Mouse (Mus musculus) cerebellum, adult (tissue): Measurements from ENCODE around the gene Ccdc80.

Experiments used
- ATAC-seq: cut with Nextera tagmentation; 2 replicates; pipeline ENCODE4 v1.9.2; 2017; ENCODE audit warnings: mild to moderate bottlenecking, moderate library complexity, mixed read lengths; ENCODE audit not compliant: insufficient number of reproducible peaks, low FRiP score, low TSS enrichment

The Ccdc80 gene

DNA sequence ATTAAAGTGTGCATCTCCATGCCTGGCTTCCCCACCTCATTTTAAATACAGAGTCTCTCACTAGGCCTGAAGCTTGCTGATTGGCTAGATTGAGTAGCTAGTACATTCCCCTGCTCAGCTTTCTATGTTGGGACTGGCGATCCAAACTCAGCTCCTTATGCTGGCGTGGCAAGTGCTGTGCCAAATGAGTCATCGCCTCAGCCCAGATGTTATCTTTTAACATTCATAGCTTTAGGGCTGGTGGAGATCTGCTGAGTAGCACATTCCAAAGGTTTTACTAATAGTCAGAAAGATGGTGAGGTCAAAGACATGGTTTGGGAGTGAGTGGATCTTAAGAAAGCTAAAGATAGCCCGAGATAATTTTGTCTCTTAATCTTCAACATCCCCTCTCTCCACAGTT lies 17.3 kb downstream of the Ccdc80 start:
- no peak for ATAC-seq

DNA sequence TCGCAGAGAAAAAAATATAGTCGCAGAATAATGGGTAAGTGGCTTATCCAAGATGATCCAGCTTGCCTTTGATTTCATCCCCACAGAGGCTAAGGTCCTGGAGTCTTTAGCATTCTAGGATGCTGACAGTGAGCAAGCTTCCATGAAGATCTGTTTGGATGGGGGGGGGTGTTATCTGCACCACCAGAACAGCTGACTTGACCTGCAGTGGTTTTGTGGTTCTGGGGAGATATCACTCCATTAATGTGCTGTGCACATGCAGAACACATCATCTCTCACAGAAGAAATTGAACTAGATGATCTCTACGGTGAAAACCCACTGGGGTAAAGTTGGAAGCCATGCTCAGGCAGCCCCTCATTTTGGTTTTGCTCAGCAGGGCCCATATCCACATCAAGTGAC lies 24.0 kb downstream of the Ccdc80 start:
- no peak for ATAC-seq

DNA sequence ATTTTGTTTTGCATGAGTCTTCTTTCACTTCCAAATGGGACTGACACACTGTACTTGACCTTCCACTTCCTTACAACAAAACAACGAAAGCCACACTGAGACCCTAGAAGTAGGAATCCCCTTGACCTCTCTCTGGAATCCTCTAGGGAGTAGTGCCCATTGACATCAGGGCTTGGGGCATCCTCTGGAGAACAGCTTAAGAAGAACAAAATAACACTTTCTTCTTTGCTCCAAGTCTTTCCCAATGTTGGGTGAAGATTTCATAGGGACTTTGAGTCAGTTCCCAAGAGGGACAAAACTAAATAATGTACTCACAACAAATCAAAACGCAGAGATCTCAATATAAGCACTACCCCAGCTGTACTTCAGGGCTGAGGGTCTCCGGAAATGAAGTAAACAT lies 25.6 kb downstream of the Ccdc80 start:
- ATAC-seq = no peak

DNA sequence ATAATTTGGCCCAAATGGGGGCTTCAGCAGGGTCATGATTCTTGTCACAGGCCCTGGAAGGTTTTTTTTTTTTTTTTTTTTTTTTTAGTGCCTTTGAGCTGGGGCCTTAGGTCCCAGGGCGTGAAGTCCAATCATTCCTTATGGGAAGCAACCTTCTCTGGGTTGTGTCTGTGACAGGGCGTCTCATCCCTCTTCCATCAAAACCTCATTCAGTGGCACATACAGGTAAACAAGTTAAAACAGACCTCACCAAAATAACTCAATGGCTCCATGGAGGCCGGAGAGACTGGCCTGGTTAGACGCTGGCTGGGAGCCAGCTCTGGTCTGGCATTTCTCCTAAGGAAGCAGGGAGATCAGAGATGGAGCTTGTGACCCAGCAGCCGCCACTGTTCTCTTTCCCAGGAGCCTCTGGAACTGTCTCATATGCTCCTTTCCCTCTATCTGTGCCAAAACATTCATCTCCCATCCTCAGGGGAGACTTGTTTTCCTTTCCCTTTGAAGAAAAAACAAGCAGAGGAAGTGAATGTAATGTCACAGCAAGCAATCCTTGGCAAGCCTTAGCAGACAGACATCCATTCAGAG lies 27.7 kb downstream of the Ccdc80 start:
- peak; percentile 64 for ATAC-seq

DNA sequence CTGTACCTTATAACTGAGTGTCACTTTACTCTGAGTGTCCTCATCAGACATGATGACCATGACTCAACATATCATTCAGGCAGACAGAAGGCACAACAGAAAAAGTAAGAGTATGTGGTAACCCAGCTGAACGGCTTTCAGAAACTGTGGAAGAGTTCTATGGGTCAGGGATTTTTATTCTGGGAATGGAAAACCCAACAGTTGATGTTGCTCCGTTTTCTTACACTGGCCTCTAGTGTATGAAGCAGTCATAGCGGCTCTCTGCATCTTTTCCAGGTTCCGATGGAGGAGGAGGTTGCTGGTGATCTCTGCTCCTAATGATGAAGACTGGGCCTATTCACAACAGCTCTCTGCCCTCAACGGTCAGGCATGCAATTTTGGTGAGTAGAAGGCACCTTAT lies 29.4 kb downstream of the Ccdc80 start:
- ATAC-seq = no peak

DNA sequence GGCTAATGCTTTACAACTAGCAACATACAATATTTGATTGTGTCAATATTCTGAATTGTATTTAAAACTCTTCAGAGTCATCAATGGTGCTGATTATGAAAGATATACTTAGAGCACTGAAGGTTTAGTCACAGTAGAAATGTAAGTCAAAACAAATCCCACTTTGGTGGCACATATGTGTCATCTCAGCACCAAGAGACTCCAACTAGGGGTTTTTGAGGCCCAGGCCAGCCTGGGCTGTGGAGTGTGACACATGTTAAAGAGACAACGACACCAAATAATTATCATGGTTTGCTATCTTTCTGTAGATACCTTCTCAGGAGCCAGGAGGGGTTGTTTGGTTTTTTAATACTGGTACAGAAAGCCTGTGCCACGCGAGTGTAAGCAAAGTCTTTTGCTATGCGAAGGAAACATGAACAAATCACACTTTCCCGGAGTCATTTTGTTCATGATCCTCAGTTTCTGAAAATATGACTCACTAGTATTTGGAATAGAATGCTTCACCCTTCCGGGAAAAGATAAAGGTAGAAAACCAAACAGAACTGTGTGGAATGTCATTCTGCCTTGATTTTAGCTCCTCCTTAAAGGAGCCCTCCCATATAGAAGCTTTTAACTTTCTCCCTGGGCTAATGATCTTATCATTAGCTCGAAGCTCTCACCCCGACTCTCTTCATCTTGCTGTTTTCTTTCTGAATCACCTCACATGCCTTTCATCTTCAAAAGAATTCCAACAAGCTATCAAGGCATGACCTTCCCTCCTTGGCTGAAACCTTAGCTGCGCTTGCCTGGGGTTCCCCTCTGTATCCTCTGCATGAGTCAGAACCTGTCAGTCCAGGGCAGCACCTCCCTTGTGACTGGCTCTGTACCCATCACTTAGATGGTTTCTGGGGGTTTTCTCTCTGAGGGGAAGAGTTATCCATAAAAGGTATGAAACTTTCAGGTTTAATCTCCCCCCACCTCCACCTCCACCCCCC lies 31.3 kb downstream of the Ccdc80 start:
- no peak for ATAC-seq

DNA sequence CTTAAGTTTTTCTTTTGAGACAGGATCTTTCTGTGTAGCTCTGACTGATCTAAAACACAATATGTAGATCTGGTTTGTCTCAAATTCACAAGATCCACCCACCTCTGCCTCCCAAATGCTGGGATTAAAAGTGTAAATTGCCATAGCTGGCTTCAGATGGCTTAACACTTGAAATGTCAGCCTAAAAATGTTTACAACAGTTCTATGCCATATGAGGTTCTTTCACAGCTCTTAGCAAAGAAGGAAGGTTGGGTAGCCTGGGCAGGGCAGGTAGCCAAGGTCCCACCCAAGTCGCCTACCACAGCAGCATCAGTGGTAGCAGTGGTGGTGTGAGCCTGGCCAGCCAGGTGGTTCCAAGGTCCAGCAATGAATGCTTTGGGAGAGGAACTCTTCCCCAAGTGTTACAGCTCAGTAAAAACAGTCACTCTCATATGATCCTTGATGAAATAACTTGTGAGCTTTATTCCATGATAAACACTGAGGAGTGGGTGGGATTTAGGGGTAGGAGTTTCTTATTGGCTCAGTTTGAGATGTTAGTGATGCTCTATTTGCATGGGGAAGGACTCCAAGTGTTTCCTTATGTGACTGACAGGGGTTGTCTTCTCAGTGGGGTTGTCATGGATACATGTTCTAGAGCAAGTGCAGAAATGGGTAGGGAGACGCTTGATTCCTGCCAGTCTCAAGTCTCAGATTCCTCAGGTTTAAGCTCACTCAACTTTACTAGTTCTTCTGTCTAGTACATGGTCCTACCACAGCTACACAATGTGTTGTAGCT lies 34.9 kb downstream of the Ccdc80 start:
- ATAC-seq = no peak

DNA sequence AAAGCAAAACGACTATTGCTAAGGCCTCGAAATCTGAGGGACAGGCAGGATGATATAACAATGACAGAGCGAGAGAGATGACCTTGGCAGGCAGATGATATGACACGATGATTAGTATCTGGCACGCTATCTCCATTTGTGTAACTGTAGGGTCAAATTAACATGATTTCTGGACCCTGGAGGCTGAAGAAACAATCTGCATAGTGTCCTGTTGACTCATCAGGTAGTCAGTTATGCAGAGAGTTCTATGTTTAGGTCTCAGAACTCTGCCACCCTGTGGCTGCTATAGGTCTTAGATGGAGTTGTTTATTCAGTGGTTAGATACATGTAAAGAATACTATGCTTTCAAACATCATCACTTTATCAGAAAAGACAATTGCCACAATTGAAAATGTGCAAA lies 48.5 kb downstream of the Ccdc80 start:
- no peak for ATAC-seq

DNA sequence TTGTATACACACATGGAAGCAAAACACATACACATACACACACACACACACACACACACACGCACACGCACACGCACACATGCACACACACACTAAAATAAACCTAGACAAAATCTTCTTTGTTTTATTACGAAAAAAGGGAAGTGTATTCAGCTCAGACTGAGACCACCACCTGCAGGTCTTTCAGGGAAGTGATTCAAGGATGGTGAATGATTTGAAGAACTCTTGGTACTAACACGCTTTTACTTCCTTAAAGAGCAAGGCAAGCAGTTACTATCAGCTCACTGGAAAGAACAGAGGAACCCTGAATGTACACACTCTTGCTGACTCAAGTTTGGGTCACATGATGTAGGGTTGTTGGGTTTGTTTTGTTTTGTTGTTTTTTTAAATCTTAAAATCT lies 49.4 kb downstream of the Ccdc80 start:
- no peak for ATAC-seq

DNA sequence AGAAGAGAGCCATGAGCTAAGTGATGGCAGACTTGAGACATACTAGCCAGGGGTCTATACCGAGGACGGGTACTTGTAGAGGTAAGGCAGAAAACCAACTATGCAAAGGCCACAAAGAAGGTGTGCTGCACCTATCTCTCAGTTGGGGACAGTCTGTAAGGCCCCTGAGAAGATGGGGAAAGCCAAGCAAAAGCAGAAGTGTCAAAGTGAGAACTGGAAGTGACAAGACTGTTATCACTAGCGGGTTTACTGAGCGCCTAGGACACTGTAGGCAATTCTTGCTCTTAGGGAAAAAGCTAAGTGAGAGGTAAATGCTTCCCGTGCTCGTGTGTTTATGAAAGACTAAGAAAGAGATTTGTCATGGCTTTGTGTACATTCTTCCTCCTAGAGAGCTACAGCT lies 51.9 kb downstream of the Ccdc80 start:
- no peak for ATAC-seq

DNA sequence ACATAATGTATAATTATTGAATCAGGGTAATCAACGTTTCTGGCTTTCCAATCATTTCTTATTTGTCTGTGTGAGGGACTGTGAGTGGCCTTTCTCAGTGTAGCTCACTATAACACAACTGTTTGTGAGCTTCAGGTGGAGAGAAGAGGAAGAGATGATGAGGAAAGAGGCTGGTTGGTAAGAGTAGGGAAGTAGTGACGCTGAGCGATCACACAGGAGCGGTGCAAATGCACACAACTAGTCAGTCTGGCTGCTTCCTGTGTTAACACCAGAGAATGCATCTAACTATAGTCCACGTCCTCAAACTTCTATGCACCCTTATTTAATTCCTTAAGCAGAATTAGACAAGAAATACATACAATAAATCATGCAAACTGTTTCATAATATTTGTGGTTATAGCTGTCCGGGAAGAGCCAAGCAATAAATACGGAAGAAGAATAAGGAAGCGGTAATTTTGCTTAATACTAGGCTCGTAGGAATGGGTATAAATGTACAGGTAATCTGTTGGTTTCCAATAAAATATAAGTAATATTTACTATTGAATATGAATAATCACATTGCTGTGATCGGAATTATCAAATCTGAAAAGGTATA lies 55.4 kb downstream of the Ccdc80 start:
- no peak for ATAC-seq

DNA sequence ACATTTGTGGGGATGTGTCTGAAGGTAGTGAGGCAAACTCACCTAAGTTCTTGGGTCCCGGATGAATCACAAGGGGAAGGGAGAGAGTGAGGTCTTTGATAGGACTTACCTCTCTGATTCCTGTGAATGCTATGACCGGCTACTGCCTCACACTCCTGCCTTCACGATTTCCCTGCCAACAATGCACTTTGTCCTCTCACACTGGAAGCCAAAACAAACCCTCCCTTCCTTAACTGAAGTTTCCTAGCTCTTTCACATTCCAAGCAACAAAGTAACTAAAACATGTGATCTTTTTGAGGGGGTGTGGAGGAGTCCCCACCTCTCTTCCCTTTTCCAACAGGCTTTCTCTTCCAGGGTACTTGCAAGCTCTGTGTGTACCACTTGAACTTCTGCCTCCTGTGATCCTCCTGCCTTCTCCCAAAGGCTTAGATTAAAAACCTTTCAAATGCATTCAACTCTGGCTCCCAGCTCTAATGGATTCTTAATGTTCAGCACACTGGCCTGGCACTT lies 61.6 kb downstream of the Ccdc80 start:
- no peak for ATAC-seq

DNA sequence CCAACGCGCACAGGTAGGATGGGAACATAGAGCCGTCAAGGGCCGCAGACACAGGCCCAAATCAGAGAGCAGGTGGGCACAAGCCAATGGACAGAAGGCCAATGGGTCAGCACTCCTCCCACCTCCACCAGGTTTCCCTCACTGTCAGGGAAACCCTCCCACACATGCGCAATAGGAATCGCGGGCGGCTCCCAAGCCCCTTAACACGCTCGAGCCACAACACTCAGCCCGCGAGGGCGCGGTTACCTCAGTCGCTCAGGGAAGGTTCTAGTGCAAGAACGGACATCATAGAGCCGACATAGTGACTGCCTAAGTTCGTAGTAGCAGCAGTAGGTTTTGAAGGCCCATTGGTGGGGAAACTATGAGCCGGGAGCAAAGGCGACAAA lies 64.9 kb downstream of the Ccdc80 start:
- ATAC-seq = peak; percentile 73

DNA sequence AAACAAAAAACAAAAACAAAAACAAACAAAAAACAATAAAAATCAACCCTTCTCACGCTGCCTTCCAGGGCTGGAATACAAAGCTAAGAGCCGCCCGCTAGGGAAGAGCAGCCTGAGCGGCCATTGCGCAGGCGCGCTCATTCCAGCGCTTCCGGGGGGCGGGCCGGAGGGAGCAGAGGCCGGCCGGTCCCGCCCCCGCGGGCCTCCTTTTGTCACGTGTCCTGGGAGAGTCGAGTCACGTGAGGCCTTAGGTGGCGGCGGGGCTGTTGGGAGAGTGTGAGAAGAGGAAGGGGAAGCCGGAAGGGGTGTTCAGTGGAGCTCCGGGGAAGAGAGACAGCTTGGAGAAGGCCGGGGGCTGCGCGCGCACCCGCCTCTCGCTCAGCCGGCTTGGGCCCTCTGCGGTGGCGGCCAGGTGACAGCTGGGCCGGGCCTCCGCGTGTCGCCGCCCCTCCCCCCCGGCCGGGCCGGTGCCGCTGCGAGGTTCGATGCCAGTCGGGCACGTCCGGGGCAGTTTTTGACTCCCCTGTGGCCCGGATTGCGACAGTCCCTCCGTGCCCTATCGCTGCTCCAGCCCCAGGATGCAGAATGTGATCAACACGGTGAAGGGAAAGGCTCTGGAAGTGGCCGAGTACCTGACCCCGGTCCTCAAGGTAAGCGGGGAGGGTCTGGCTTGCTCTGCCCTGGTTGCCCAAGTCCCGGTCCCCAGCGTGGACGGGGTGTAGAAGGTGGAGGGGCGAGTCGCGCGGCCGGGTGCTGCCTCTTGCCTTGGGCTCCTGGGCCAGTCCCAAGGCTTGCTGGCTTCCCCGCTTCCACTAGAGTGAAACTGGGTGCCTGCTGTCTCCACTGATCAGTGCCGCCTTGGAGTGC lies 65.6 kb downstream of the Ccdc80 start, which contains the start of the genes Slc35a5 and Atg3:
Gene Slc35a5, minus strand, starts transcription at position 185 of the 867 bp plus-strand sequence.
Gene Atg3, plus strand, starts transcription at position 264 of the 867 bp plus-strand sequence.
- peak; percentile 88 for ATAC-seq

DNA sequence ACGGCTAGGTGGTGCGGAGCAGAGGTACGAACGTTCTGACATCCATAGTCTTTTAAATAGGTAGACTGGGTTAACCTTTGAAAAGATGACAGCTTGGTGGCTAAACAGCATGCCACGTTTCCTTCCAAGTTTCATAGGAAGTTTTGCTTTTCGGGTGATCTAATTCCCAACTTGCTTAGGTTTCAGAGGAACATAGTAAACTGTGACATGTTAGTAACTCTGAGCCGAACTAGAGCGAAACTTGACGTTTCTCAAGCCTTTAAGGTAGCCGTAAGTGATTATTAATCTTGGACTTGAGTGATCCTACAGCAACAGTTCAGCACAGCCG lies 66.2 kb downstream of the Ccdc80 start:
- no peak for ATAC-seq
